In genomic region chr2:135323955-135324302, GRCm38 (mm10) we compare ENCODE assay signal across 9 mouse cellular contexts.
DNase-seq lines count a peak whose midpoint lies in the region; ATAC-seq lines count a peak whose summit lies in the region.
"Had no signal": no experiment of that assay in that cellular context is flagged by ENCODE, and none has a peak within 500 bp of the region (broad histone marks: within the 10 kb centered on the region; RNA-seq: fewer than 3 reads in every experiment).

No protein-coding gene starts in this region.

- no peaks in the 10 kb centered on the region for H3K27me3 ChIP-seq in hindbrain, embryonic 13.5 days

- H3K27ac ChIP-seq in hindbrain, embryonic 13.5 days, result no peak overlapping the region; the same call in 1 of the 2 replicates

- no peaks in the 10 kb centered on the region for H3K9me3 ChIP-seq in hindbrain, embryonic 13.5 days

- peak; percentile 76 for DNase-seq in adipocyte (ENCODE audit: low spot score)
- DNase-seq in cerebellum, adult 9-11 months, result peak; percentile 76
- DNase-seq in frontal cortex, adult 2 months (ENCODE audit: extremely low spot score in 1 of 2, low spot score in 1 of 2), result peak; percentile 60 to 87
- peak; percentile 57 to 88 for DNase-seq in layer of hippocampus, postnatal 25 days (ENCODE audit: extremely low spot score in 1 of 2, low spot score in 1 of 2)
- peak; percentile 64 for DNase-seq in lung, postnatal 25 days (ENCODE audit: low spot score)
- peak; percentile 89 for DNase-seq in right cerebral cortex, postnatal 14 days
- DNase-seq in T-cell, adult 2 months (ENCODE audit: low spot score), result no peak

- 32% methylated on average over 4 of the region's 4 CpGs for whole genome bisulfite sequencing in hindbrain, embryonic 13.5 days

- ATAC-seq in hindbrain, embryonic 13.5 days (ENCODE audit: low FRiP score), result peak; percentile 86

- H3K4me1 ChIP-seq in hindbrain, embryonic 13.5 days (replicated peaks), result peaks cover 11% of the 10 kb centered on the region

- H3K4me3 ChIP-seq in hindbrain, embryonic 13.5 days, result peak overlapping the region; percentile 27
- H3K4me3 ChIP-seq: myocyte had no signal

- peak overlapping the region; percentile 51 for H3K4me2 ChIP-seq in hindbrain, embryonic 13.5 days

- H3K9ac ChIP-seq in hindbrain, embryonic 13.5 days, result peak overlapping the region; percentile 26; the same call in 1 of the 2 replicates

- H3K36me3 ChIP-seq in hindbrain, embryonic 13.5 days, result no peaks in the 10 kb centered on the region
